Mouse (Mus musculus): ENCODE measurements around the gene Shisa4.

- no peak for TF ChIP-seq POLR2A (IDR thresholded peaks at IDR 0.05; ENCODE audit: extremely low read depth, insufficient read depth, low read length)
- no peak for TF ChIP-seq CTCF (IDR thresholded peaks at IDR 0.05; ENCODE audit: low read depth, low read length)
Measured at GRCm38 (mm10) chr1:135341947-135342346, 33.1 kb downstream of the Shisa4 start.
